Mouse (Mus musculus) A20 (cell line): ENCODE measurements around the gene Sppl2c.
A peak's percentile ranks its signal among the peaks of the same experiment; 100 is the strongest.

Experiments used
- DNase-seq: peaks from one replicate; pipeline ENCODE4 v3.0.0-alpha.2; 2011; ENCODE audit warnings: low read depth, low spot score

The Sppl2c gene

GRCm38 (mm10) chr11:104186135-104186836 is at the start of gene Sppl2c:
Gene Sppl2c (plus strand): TSS chr11:104186327.
- no peak for DNase-seq

- DNase-seq, result no peak
Measured at GRCm38 (mm10) chr11:104138976-104139375, 47.2 kb upstream of the Sppl2c start.

- DNase-seq, result no peak
Measured at GRCm38 (mm10) chr11:104144930-104145329, 41.2 kb upstream of the Sppl2c start.

- DNase-seq, result no peak
Measured at GRCm38 (mm10) chr11:104148787-104149186, 37.3 kb upstream of the Sppl2c start.

GRCm38 (mm10) chr11:104150911-104151310 is 35.2 kb upstream of the Sppl2c start:
- no peak for DNase-seq

- no peak for DNase-seq
Measured at GRCm38 (mm10) chr11:104154332-104154731, 31.8 kb upstream of the Sppl2c start.

GRCm38 (mm10) chr11:104154820-104155635 is 31.1 kb upstream of the Sppl2c start:
- no peak for DNase-seq

- no peak for DNase-seq
Measured at GRCm38 (mm10) chr11:104155899-104156298, 30.2 kb upstream of the Sppl2c start.

GRCm38 (mm10) chr11:104156391-104156790 is 29.7 kb upstream of the Sppl2c start:
- DNase-seq, result no peak

GRCm38 (mm10) chr11:104157603-104158259 is 28.4 kb upstream of the Sppl2c start:
- DNase-seq, result peak; percentile 66

GRCm38 (mm10) chr11:104158260-104158907 is 27.7 kb upstream of the Sppl2c start:
- no peak for DNase-seq

- DNase-seq, result no peak
Measured at GRCm38 (mm10) chr11:104159769-104160272, 26.3 kb upstream of the Sppl2c start.

- no peak for DNase-seq
Measured at GRCm38 (mm10) chr11:104161153-104161552, 25.0 kb upstream of the Sppl2c start.

GRCm38 (mm10) chr11:104164257-104164656 is 21.9 kb upstream of the Sppl2c start:
- DNase-seq, result no peak

- peak; percentile 58 for DNase-seq
Measured at GRCm38 (mm10) chr11:104171281-104171781, 14.8 kb upstream of the Sppl2c start.

GRCm38 (mm10) chr11:104178893-104179292 is 7.2 kb upstream of the Sppl2c start:
- DNase-seq, result no peak

- no peak for DNase-seq
Measured at GRCm38 (mm10) chr11:104179804-104180203, 6.3 kb upstream of the Sppl2c start.

GRCm38 (mm10) chr11:104182141-104182540 is 4.0 kb upstream of the Sppl2c start:
- no peak for DNase-seq

- no peak for DNase-seq
Measured at GRCm38 (mm10) chr11:104186837-104187150, 667 bp downstream of the Sppl2c start.

- no peak for DNase-seq
Measured at GRCm38 (mm10) chr11:104187766-104188165, 1.6 kb downstream of the Sppl2c start.

- DNase-seq, result no peak
Measured at GRCm38 (mm10) chr11:104190008-104190407, 3.9 kb downstream of the Sppl2c start.

GRCm38 (mm10) chr11:104195382-104195781 is 9.3 kb downstream of the Sppl2c start:
- DNase-seq, result no peak
